Mouse (Mus musculus) spleen, postnatal 14 days (tissue): ENCODE results near the gene Prnp.

Source experiments
- DNase-seq, 2 experiments: peaks; one replicate each; pipeline ENCODE4 v3.0.0; 2021 to 2022; ENCODE audit warnings: low spot score in 2 of 2

Gene Prnp

GRCm38 (mm10) chr2:131906846-131907245, 2.9 kb upstream of the Prnp start:
- DNase-seq: no peak

- no peak for DNase-seq
Observed at GRCm38 (mm10) chr2:131907311-131907710, 2.4 kb upstream of the Prnp start.

GRCm38 (mm10) chr2:131908351-131908861, 1.3 kb upstream of the Prnp start:
- no peak for DNase-seq

GRCm38 (mm10) chr2:131908906-131909305, 822 bp upstream of the Prnp start:
- no peak for DNase-seq

GRCm38 (mm10) chr2:131910847-131911246, 1.1 kb downstream of the Prnp start:
- DNase-seq: no peak

GRCm38 (mm10) chr2:131911341-131911740, 1.6 kb downstream of the Prnp start:
- DNase-seq: no peak

- DNase-seq: no peak
Observed at GRCm38 (mm10) chr2:131912526-131913258, 3.0 kb downstream of the Prnp start.

GRCm38 (mm10) chr2:131932275-131932902, 22.7 kb downstream of the Prnp start:
- DNase-seq: no peak

- no peak for DNase-seq
Observed at GRCm38 (mm10) chr2:131933013-131933412, 23.3 kb downstream of the Prnp start.

GRCm38 (mm10) chr2:131933598-131933997, 23.9 kb downstream of the Prnp start:
- no peak for DNase-seq

GRCm38 (mm10) chr2:131934243-131934642, 24.5 kb downstream of the Prnp start:
- DNase-seq: no peak

GRCm38 (mm10) chr2:131935390-131936105, 25.8 kb downstream of the Prnp start:
- no peak for DNase-seq

GRCm38 (mm10) chr2:131936410-131936809, 26.7 kb downstream of the Prnp start:
- no peak for DNase-seq

GRCm38 (mm10) chr2:131939404-131940111, 29.8 kb downstream of the Prnp start:
- DNase-seq: peak; percentile 28 to 50

- DNase-seq: no peak
Observed at GRCm38 (mm10) chr2:131940506-131940905, 30.8 kb downstream of the Prnp start.

- no peak for DNase-seq
Observed at GRCm38 (mm10) chr2:131941501-131941900, 31.8 kb downstream of the Prnp start.

GRCm38 (mm10) chr2:131944370-131944769, 34.6 kb downstream of the Prnp start:
- DNase-seq: no peak

GRCm38 (mm10) chr2:131945225-131945624, 35.5 kb downstream of the Prnp start:
- DNase-seq: no peak

GRCm38 (mm10) chr2:131945765-131946164, 36.0 kb downstream of the Prnp start:
- DNase-seq: no peak

- DNase-seq: no peak
Observed at GRCm38 (mm10) chr2:131946351-131946750, 36.6 kb downstream of the Prnp start.

GRCm38 (mm10) chr2:131948156-131948555, 38.4 kb downstream of the Prnp start:
- DNase-seq: no peak
